Mouse (Mus musculus): ENCODE measurements at regions not wholly inside any gene's neighbourhood (a gene's known extent, or its start where the extent isn't known, plus 50 kb on each side); places are given as distances from the start of the nearest gene placed in this dataset.

GRCm38 (mm10) chr8:91922211-91922874 lies 120.5 kb upstream of the Irx3 start:
- TF ChIP-seq GATA1 (IDR thresholded peaks at IDR 0.05; ENCODE audit: borderline replicate concordance, low read length) (no peak), CTCF (IDR thresholded peaks at IDR 0.05; ENCODE audit: low read depth, low read length) (no peak), POLR2AphosphoS5 (IDR thresholded peaks at IDR 0.05; ENCODE audit: insufficient replicate concordance, low read depth, low read length) (no peak)
